Mouse (Mus musculus) heart, postnatal 36 days (tissue): ENCODE measurements around the gene Crybg3. TPM values are rescaled to one million over a fixed set of nuclear protein-coding genes. Genes with fewer than 3 reads are reported as not detected.
"Not testable (repeated sequence)": the region's sequence is repeated elsewhere in the genome, so short reads cannot be mapped to it uniquely, and the experiment has no call there.

ENCODE experiments used
- DNase-seq, 2 experiments: peaks; one replicate each; pipeline ENCODE4 v3.0.0; 2021 to 2022
- intact Hi-C: fragments of 180-260 bp; cut with DNase I; formaldehyde crosslinking; loops from one replicate; pipeline ENCODE4 v1.15.1; 2025
- total RNA-seq, 2 experiments: library from RNA; stranded (reverse); gene quantifications; 2 replicates each; pipeline ENCODE4 v1.2.3; 2021

Gene Crybg3
- total RNA-seq, 2 experiments from 2014 or later: 65.4 to 90.1 TPM

DNA sequence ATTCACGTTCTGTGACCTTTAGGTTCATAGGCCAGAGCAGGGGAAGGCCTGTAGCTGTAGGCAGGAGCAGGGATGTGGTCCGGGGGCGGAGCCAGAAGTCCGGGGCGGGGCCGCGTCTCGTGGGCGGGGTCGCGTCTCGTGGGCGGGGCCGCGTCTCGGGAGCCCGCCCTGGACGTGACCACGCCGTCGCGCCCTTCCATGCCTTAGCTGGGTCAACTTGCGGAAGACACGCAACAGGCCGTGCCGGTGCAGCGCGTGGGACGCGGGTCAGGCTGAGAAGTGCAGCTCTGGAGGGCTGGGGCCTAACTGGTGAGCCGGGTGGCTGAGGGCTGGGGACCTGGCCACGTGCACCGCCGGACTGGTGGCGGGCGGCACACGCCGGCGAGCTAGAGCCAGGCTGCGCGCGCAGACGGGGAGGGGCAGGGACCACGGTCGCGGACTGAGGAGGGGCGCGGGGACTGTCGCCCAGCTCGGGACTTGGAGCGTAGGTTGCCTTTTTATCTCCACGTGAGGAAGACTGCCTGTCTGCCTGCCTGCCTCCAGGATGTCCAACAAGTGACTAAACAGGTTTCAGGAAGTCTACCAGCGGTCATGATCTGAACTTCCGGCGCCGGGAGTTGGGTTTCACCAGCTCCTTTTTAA, 129.0 kb downstream of the Crybg3 start, which contains the start of gene Riox2:
Gene Riox2, plus strand, starts transcription at position 139 of the 642 bp plus-strand sequence.
- peak; percentile 84 to 89 for DNase-seq
- intact Hi-C loops: loop anchor here (5.0 kb wide), 2 partner anchors 131 to 166 kb away; partner anchors contain the start of genes Arl6 and Crybg3

DNA sequence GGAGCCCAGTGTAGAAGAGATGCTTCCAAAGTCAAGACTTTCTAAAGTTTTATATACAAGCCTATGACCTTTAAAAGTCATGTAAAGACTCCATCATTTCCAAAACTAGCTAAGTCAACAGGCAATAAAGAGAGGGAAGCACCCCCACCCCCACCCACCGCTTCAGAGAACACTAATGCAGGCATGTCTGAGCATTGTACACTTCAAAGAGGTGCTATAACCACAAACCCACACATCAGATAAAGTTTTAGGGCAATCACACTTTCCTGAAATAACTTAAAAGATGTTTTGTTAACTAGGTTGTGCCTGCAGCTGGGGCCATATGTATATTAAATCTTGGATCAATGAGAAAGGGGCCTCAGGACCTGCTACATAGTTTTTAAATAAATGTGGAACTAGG, 130.9 kb downstream of the Crybg3 start:
- no peak for DNase-seq
- intact Hi-C loops: loop anchor here (5.0 kb wide), 2 partner anchors 132 to 167 kb away; partner anchors contain the start of genes Arl6 and Crybg3

DNA sequence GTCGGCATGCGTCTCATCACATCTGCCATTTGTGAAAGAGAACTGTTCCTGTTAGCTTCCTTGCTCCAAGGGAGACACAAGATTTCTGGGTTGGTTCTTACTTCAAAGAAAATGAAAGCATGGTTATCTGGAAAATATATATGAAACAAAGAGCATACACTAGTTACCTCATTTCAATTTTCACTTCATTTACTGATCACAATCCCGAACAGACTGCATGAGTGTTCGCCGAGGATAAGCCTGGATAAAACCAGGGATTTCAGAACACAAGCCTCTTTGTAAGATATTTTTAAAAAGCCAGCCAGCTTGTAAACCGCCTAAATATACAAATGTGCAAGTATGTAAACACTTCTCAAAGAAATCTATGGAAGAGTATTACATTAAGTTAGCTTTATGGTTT, 136.8 kb downstream of the Crybg3 start:
- intact Hi-C loops: no loop called here
- DNase-seq: no peak

DNA sequence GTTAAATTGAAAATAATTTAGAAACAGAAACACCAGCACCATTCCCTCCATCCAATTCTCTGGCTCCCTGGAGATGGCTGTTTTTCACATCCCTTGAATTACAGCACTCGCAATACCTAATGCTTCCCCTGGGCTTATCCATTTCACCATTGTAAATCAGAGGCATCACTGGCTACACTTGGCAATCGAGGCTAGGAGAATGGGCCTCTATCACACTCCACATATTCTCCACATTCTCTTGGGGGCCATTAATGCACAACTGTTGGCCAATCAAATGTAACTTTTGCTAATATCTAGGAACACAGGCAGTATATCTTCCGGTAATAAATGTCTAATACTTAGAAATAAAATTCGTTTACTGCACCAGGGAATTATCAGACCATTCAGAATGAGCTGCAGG, 137.2 kb downstream of the Crybg3 start:
- intact Hi-C loops: no loop called here
- no peak for DNase-seq

DNA sequence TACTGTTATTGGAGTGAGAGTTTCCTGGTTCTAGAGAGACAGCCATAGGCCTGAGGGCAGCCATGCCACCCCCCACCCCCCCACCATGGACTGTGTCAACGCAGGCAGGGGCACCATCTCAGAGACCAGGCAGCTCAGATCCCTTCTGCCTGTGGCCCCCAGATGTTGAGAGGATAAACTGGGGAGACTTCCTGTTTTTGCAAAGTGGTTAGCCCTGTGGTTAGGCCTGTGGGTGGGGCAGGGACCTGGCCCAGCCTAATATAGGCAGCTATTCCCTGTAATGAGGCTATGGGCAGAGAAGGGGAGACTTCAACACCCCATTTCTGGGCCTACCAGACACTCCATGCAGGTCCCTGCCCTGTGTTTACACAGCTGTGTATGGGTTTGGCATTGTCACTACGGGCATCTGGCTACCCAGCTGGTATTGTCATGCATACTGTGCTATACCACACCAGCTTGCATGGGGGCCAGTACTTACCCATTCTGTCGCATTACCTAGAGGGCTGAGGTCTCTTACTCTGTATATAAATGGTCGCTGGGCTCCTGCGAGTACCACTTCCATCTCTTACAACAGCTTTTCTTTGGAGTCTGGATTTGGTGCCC, 141.4 kb downstream of the Crybg3 start:
- intact Hi-C loops, DNase-seq: not testable (repeated sequence)

DNA sequence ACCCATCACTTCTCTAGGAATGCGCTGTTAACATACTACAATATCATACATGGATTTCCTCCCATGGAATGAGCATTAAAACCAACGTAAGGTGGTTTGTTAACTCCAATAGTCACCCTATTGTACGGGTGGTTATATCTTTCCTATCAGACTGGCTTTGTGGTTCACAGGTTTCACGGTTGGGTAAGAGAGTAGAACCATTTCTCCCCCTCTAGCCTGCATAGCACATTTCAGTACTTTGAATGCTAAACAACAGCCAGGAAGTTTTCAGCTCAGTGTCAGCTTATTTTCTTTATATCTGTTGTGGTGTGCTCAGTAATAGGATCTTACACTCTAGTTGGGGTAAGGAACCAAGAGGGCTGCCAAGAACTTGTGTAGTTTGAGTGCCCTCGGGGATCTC, 149.0 kb downstream of the Crybg3 start:
- no peak for DNase-seq
- intact Hi-C loops: no loop called here

DNA sequence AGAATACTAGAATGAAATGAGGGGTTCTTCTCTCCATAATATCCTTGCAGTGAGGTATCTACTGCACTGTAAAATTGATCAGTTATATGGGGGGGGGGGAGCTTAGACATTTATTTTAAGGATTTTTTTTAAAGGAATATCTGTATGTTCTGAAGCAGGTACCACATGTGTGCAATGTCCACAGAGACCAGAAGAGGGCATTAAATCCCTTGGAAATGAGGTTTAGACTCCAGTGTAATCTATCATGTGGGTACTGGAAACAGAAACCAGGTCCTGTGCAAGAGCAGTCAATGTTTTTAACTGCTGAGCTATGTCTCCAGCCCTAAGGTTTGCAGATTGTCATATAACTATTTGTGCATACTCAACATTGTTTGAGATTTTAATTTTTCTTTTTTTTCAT, 151.7 kb downstream of the Crybg3 start:
- intact Hi-C loops: no loop called here

DNA sequence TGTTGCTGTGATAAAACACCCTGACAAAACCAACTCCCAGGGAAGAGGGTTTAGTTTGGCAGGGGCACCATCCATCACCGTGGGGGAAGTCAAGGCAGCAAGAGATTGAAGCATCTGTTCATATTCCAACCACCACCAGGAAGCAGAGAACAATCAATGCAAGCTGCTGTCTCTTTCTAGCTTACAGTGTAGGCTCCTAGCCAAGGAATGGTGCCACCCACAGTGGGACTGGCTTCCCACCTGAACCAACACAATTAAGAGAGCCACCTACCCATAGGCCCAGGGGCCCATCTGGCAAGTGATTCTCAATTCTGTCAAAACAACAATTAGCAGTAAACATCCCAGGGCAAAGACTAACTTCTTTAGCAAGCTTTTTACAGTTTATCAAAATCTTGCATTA, 152.6 kb downstream of the Crybg3 start:
- DNase-seq: no peak
- intact Hi-C loops: no loop called here

More for the DNA sequence above, 151.7 kb downstream of the Crybg3 start:
- DNase-seq: no peak

DNA sequence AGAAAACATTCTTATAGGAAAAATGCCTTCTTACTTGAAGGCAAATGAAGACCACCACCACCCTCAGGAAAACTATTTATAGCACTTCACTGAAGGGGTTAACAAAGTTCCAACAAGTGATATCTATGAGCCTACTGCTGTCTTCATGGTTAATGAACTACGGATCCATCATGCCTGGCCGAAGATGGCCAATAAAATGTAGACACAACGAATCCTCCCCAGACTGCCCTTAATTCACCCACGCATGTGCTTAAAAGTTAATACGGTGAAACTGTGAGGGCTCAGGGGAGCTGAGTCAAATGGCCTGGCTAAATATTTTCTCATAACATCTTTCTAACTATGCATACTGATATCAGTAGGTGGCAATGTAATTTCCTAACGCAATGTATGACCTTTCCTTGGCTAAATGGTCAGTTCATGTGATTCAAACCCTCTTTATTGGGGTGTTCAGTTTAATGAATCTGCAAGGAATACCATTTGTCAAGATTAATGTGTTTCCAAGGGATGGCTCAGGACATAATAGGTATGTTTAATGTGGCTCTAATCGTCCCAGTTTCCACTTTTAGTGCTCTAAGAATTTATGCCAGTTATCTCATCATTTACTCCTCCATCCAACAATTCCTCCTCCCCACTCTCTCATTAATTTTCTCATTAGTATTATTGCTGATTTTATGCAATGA, 155.8 kb downstream of the Crybg3 start:
- no peak for DNase-seq
- intact Hi-C loops: no loop called here

Other genes with a start within 250 kb of the Crybg3 start
- not detected for gene Olfr209, start 237.0 kb downstream of the Crybg3 start, total RNA-seq
- gene Gabrr3, start 193.6 kb downstream of the Crybg3 start, total RNA-seq: not detected
- 10 to 100 TPM; 15.4 to 16.7 TPM for gene Riox2, start 129.2 kb downstream of the Crybg3 start, total RNA-seq
- gene Arl6, start 38.4 kb upstream of the Crybg3 start, total RNA-seq: 1 to 10 TPM; 5.5 to 5.8 TPM